Mouse (Mus musculus): Measurements from ENCODE around the gene Tmem163. TPM values are rescaled to one million over a fixed set of nuclear protein-coding genes. Genes with fewer than 3 reads are reported as not detected.

Tmem163 gene
- polyA plus RNA-seq, 1 experiment from 2014 or later = 0.62 TPM

DNA sequence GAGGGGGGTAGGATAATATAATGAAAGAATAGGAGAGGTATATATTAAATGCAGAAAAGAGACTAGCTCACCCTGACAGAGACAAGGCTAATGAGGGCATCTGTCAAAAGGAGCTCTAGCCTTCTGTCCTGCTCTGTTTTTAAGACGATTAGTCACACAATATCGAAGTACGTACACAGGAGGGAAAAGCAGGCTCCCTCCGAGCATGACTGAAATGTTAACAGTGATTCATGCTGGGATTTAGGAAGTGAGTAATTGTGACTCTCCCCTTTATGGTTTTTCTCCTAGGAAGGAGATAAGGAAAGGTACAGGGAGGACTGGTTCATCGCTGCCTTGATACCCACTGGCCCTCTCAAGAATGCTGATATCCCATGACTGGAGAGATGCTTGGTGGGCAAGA lies 57.0 kb downstream of the Tmem163 start:
- H3K9me3 ChIP-seq (ENCODE audit: control insufficient read depth, low read length) = no peaks in the 10 kb centered on the region
- WGBS = 72% methylated on average over 5 of the region's 5 CpGs
- H3K4me2 ChIP-seq (replicated peaks; ENCODE audit: low read depth, low read length) = no peak overlapping the region
- no peaks in the 10 kb centered on the region for H3K27me3 ChIP-seq (ENCODE audit: control insufficient read depth, insufficient read depth, low read length)
- no peak overlapping the region for H3K4me3 ChIP-seq (ENCODE audit: low read length)
- H3K9ac ChIP-seq (ENCODE audit: low read depth, low read length) = no peak overlapping the region
- ATAC-seq (ENCODE audit: low FRiP score, low TSS enrichment) = no peak
- no peaks in the 10 kb centered on the region for H3K4me1 ChIP-seq (ENCODE audit: control insufficient read depth, insufficient read depth, low read length)
- no peaks in the 10 kb centered on the region for H3K36me3 ChIP-seq (ENCODE audit: control insufficient read depth, insufficient read depth, low read length)
- no peak overlapping the region for H3K27ac ChIP-seq (ENCODE audit: low read depth, low read length)

DNA sequence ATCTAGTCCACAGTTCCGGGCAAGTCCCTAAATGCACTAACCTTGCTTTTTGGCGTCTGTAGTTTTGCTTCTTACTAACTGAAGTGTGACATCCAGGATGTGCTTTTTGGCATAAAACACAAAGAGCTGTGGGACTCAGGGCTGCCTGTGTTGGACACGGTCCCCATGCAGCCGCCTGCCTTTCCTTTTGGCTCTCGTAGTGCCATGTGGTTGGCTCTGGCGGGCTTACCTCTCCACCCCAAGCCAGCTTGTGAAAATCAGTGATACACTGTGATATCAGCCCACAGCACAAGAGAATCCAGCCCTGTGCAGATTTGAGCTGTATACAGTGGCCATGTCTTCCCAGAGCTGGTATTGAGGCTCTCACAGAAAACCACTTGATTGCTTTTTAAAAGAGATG lies 60.3 kb downstream of the Tmem163 start:
- no peaks in the 10 kb centered on the region for H3K27me3 ChIP-seq (ENCODE audit: control insufficient read depth, insufficient read depth, low read length)
- no peaks in the 10 kb centered on the region for H3K9me3 ChIP-seq (ENCODE audit: control insufficient read depth, low read length)
- H3K4me3 ChIP-seq (ENCODE audit: low read length) = no peak overlapping the region
- no peak overlapping the region for H3K27ac ChIP-seq (ENCODE audit: low read depth, low read length)
- no peak for ATAC-seq (ENCODE audit: low FRiP score, low TSS enrichment)
- WGBS = 83% methylated on average over 6 of the region's 6 CpGs
- H3K9ac ChIP-seq (ENCODE audit: low read depth, low read length) = no peak overlapping the region
- H3K4me1 ChIP-seq (ENCODE audit: control insufficient read depth, insufficient read depth, low read length) = no peaks in the 10 kb centered on the region
- no peak overlapping the region for H3K4me2 ChIP-seq (replicated peaks; ENCODE audit: low read depth, low read length)
- H3K36me3 ChIP-seq (ENCODE audit: control insufficient read depth, insufficient read depth, low read length) = no peaks in the 10 kb centered on the region

DNA sequence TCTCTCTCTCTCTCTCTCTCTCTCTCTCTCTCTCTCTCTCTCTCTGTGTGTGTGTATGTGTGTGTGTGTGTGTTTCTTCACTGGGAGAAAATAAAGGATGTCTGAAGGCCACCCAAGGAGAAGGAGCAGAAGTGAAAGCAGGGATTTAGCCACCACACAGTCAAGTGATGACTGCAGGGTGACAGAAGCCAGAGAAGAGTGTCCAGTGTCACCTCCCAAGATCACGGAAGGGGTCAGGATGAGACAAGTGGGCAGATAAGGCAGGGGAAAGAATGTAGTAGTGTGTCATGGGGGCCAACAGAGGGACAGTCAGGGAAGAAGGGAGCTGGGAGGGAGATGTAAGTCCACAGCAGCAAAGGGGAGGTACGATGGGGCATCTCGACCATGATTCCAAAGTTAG lies 69.0 kb downstream of the Tmem163 start:
- Histone ChIP-seq H3K27me3 (ENCODE audit: control insufficient read depth, insufficient read depth, low read length) (no peaks in the 10 kb centered on the region), H3K4me1 (ENCODE audit: control insufficient read depth, insufficient read depth, low read length) (no peaks in the 10 kb centered on the region), H3K27ac (ENCODE audit: low read depth, low read length) (no peak overlapping the region), H3K4me2 (replicated peaks; ENCODE audit: low read depth, low read length) (no peak overlapping the region), H3K9me3 (ENCODE audit: control insufficient read depth, low read length) (no peaks in the 10 kb centered on the region), H3K4me3 (ENCODE audit: low read length) (no peak overlapping the region), H3K36me3 (ENCODE audit: control insufficient read depth, insufficient read depth, low read length) (no peaks in the 10 kb centered on the region), H3K9ac (ENCODE audit: low read depth, low read length) (no peak overlapping the region)
- no peak for ATAC-seq (ENCODE audit: low FRiP score, low TSS enrichment)
- WGBS = 83% methylated on average over 3 of the region's 3 CpGs

DNA sequence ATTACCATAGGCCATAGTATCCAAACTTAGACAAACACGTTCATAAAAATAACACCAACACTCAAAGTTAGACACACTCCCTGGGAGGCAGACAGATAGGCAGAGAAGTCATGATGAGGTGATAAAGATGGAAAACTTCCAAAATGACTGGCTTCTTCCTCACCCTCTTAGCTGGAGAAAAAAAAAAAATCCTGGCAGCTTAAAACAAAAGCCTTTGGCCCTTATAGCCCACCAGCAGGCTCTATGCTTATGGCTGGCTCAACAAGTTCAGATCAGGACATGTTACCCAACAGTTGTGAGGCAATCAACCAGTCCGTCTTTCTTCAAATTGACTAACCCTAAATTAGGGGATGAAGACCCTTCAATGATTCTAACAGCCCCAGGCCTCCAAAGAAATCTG lies 69.5 kb downstream of the Tmem163 start:
- H3K27me3 ChIP-seq (ENCODE audit: control insufficient read depth, insufficient read depth, low read length) = no peaks in the 10 kb centered on the region
- H3K4me2 ChIP-seq (replicated peaks; ENCODE audit: low read depth, low read length) = no peak overlapping the region
- ATAC-seq (ENCODE audit: low FRiP score, low TSS enrichment) = no peak
- no peak overlapping the region for H3K27ac ChIP-seq (ENCODE audit: low read depth, low read length)
- no peak overlapping the region for H3K4me3 ChIP-seq (ENCODE audit: low read length)
- no peaks in the 10 kb centered on the region for H3K9me3 ChIP-seq (ENCODE audit: control insufficient read depth, low read length)
- no peaks in the 10 kb centered on the region for H3K4me1 ChIP-seq (ENCODE audit: control insufficient read depth, insufficient read depth, low read length)
- no peak overlapping the region for H3K9ac ChIP-seq (ENCODE audit: low read depth, low read length)
- H3K36me3 ChIP-seq (ENCODE audit: control insufficient read depth, insufficient read depth, low read length) = no peaks in the 10 kb centered on the region
- 87% methylated on average over 2 of the region's 2 CpGs for WGBS

DNA sequence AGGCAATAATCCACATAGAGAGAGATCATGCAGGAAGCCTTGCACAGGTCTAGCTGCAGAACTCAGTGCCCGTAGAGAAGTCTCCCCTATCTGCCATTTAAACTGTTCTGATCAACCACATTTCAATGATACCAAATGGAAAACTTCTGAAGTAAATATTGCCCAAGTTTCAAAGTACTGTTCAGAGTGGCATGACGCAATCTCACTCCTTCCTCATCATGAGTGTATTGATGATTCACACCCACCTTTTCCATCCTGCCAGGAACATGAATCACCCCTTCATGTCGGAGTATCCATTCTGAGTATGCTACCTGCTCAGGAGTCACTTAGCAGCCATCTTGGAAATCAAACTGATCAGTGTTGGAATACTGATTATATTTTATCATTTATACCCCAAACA lies 71.0 kb downstream of the Tmem163 start:
- H3K4me1 ChIP-seq (ENCODE audit: control insufficient read depth, insufficient read depth, low read length) = no peaks in the 10 kb centered on the region
- no peak for ATAC-seq (ENCODE audit: low FRiP score, low TSS enrichment)
- no peak overlapping the region for H3K27ac ChIP-seq (ENCODE audit: low read depth, low read length)
- WGBS = 94% methylated on average over 3 of the region's 3 CpGs
- H3K4me3 ChIP-seq (ENCODE audit: low read length) = no peak overlapping the region
- no peaks in the 10 kb centered on the region for H3K27me3 ChIP-seq (ENCODE audit: control insufficient read depth, insufficient read depth, low read length)
- H3K36me3 ChIP-seq (ENCODE audit: control insufficient read depth, insufficient read depth, low read length) = no peaks in the 10 kb centered on the region
- H3K9me3 ChIP-seq (ENCODE audit: control insufficient read depth, low read length) = no peaks in the 10 kb centered on the region
- no peak overlapping the region for H3K4me2 ChIP-seq (replicated peaks; ENCODE audit: low read depth, low read length)
- H3K9ac ChIP-seq (ENCODE audit: low read depth, low read length) = no peak overlapping the region

DNA sequence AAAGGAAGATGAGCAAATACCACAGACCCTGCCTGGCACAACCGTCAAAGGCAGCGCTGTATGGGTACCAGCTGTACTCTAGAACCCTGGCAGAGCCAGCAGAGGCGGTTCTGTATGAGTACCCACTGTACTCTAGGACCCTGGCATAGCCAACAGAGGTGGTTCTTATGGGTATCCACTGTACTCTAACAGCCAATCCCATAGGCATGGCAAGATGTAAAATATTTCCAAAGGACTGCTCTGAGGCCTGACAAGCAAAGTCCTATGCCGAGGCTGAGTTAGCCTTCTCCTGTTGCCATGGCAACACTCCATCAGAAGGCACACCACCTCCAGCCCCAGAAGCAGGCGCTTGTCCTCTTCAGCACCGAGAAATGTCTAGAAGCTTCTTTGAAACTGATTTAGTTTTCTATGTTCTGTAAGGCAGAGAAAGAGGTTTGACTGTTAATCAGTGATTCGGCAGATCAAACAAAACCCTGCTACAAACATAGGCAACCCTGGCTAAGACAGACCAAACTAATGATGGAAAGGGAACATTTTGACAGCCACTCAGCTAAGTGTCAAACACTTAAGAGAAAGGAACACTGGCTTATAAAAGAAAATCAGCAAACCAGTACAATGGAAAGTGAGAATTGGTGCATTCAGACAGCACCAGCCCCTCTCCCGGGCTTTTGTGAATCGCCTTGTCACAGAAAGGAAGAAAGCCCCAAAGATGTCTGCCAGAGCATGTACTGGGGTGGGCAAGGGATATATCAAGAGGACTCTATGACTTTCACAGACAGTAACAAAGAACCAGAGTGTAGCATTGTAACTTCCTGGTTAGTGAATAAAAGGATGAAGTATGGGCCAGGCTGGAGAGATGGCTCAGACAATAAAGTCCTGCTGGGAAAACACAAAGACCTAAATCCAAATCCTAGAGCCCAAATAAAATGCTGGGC lies 75.4 kb downstream of the Tmem163 start:
- ATAC-seq (ENCODE audit: low FRiP score, low TSS enrichment) = no peak
- WGBS = 81% methylated on average over 9 of the region's 9 CpGs
- Histone ChIP-seq H3K9ac (ENCODE audit: low read depth, low read length) (no peak overlapping the region), H3K27ac (ENCODE audit: low read depth, low read length) (no peak overlapping the region), H3K27me3 (ENCODE audit: control insufficient read depth, insufficient read depth, low read length) (no peaks in the 10 kb centered on the region), H3K4me2 (replicated peaks; ENCODE audit: low read depth, low read length) (no peak overlapping the region), H3K4me1 (ENCODE audit: control insufficient read depth, insufficient read depth, low read length) (no peaks in the 10 kb centered on the region), H3K9me3 (ENCODE audit: control insufficient read depth, low read length) (no peaks in the 10 kb centered on the region), H3K4me3 (ENCODE audit: low read length) (no peak overlapping the region), H3K36me3 (ENCODE audit: control insufficient read depth, insufficient read depth, low read length) (no peaks in the 10 kb centered on the region)

DNA sequence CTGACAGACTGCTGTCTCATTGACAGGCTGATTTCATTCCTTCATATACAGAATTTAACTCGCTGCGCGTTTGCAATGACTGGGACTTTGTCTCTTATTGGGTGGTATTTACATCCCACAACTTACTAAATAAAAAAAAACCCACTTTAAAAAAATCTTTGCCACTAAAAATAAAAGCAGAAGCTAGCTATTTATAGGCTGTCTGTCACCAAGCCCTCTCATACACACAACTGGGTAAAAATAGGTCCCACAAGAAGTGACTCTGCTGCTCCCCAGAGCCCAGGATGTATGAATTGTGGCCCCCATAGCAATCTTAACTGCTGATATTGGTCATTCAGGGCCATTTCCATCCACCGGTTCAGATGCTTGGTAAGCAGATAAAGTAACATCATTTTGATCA lies 83.2 kb downstream of the Tmem163 start:
- ATAC-seq (ENCODE audit: low FRiP score, low TSS enrichment) = no peak
- Histone ChIP-seq H3K27ac (ENCODE audit: low read depth, low read length) (no peak overlapping the region), H3K9me3 (ENCODE audit: control insufficient read depth, low read length) (no peaks in the 10 kb centered on the region), H3K4me1 (ENCODE audit: control insufficient read depth, insufficient read depth, low read length) (no peaks in the 10 kb centered on the region), H3K36me3 (ENCODE audit: control insufficient read depth, insufficient read depth, low read length) (no peaks in the 10 kb centered on the region), H3K4me2 (replicated peaks; ENCODE audit: low read depth, low read length) (no peak overlapping the region), H3K4me3 (ENCODE audit: low read length) (no peak overlapping the region), H3K27me3 (ENCODE audit: control insufficient read depth, insufficient read depth, low read length) (no peaks in the 10 kb centered on the region), H3K9ac (ENCODE audit: low read depth, low read length) (no peak overlapping the region)
- 88% methylated on average over 4 of the region's 4 CpGs for WGBS

DNA sequence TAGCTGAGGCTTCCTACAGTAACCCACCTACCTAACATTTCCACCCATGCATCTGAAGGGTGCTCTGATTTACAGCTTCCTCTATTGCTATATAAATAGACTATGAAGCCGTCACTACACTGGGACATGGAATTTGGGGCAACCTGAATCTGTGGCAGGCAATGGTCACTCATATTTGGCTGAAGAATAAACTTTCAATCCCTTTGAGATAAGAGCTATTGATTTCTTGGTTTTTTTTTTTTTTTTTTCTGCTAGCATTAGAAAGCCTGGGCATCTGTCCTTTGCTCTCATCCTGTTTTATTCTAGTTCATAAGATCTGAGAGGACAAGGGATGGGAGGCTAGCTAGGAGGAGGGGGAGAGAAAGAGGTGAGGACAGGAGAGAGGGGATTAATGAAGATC lies 83.6 kb downstream of the Tmem163 start:
- ATAC-seq (ENCODE audit: low FRiP score, low TSS enrichment) = no peak
- Histone ChIP-seq H3K9ac (ENCODE audit: low read depth, low read length) (no peak overlapping the region), H3K27me3 (ENCODE audit: control insufficient read depth, insufficient read depth, low read length) (no peaks in the 10 kb centered on the region), H3K4me2 (replicated peaks; ENCODE audit: low read depth, low read length) (no peak overlapping the region), H3K4me1 (ENCODE audit: control insufficient read depth, insufficient read depth, low read length) (no peaks in the 10 kb centered on the region), H3K27ac (ENCODE audit: low read depth, low read length) (no peak overlapping the region), H3K9me3 (ENCODE audit: control insufficient read depth, low read length) (no peaks in the 10 kb centered on the region), H3K36me3 (ENCODE audit: control insufficient read depth, insufficient read depth, low read length) (no peaks in the 10 kb centered on the region), H3K4me3 (ENCODE audit: low read length) (no peak overlapping the region)
- 55% methylated on average over 1 of the region's 1 CpGs for WGBS

DNA sequence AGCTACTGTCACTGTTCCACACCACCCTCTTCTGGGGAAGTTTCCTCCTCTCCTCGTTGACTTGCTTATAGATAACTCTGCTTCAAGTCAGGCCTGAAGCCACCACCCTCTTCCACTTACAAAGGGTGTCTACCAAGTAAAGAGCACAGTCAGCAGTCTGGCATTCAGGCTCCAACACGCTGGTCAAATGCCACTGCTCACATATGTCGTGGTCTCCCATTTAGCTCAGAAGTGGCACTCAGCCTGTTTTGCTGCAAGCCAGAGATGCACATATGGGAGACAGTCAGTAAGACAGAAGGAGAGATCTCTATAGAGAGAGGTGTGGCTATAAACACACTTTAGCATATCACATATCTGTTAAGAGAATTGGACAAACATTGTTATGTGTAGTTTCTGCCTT lies 89.8 kb downstream of the Tmem163 start:
- WGBS = 85% methylated on average over 3 of the region's 3 CpGs
- H3K27me3 ChIP-seq (ENCODE audit: control insufficient read depth, insufficient read depth, low read length) = no peaks in the 10 kb centered on the region

More for the DNA sequence above, 89.8 kb downstream of the Tmem163 start:
- Histone ChIP-seq H3K4me1 (ENCODE audit: control insufficient read depth, insufficient read depth, low read length) (no peaks in the 10 kb centered on the region), H3K9ac (ENCODE audit: low read depth, low read length) (no peak overlapping the region), H3K4me2 (replicated peaks; ENCODE audit: low read depth, low read length) (no peak overlapping the region), H3K9me3 (ENCODE audit: control insufficient read depth, low read length) (no peaks in the 10 kb centered on the region; the same call in 1 of the 2 replicates), H3K36me3 (ENCODE audit: control insufficient read depth, insufficient read depth, low read length) (no peaks in the 10 kb centered on the region), H3K4me3 (ENCODE audit: low read length) (no peak overlapping the region), H3K27ac (ENCODE audit: low read depth, low read length) (no peak overlapping the region)
- ATAC-seq (ENCODE audit: low FRiP score, low TSS enrichment) = no peak

Measured in kidney, embryonic 14.5 days (tissue).